Mouse (Mus musculus) spleen, adult 2 months (tissue): Measurements from ENCODE around the gene Ythdf2. TPM values are rescaled to one million over a fixed set of nuclear protein-coding genes. Genes with fewer than 3 reads are reported as not detected.

ENCODE experiments used
- DNase-seq, 2 experiments: peaks; one replicate each; pipeline versions ENCODE4 v3.0.0 to v3.0.0-alpha.2; 2012 to 2021; ENCODE audit warnings: low spot score in 2 of 2, low read depth in 1 of 2
- H3K27ac ChIP-seq: fragments of 200-500 bp; 2 replicates; pipeline ENCODE4 v1.5.1; 2012; ENCODE audit warnings: low read length, inconsistent platforms; ENCODE audit not compliant: insufficient read depth
- H3K27me3 ChIP-seq: fragments of 200-500 bp; 2 replicates; pipeline ENCODE4 v1.6.1; 2012; ENCODE audit warnings: mild to moderate bottlenecking, moderate library complexity, low read length, inconsistent platforms; ENCODE audit not compliant: control insufficient read depth, insufficient read depth
- H3K36me3 ChIP-seq: fragments of 200-500 bp; 2 replicates; pipeline ENCODE4 v1.6.1; 2012; ENCODE audit warnings: mild to moderate bottlenecking, low read length, inconsistent platforms; ENCODE audit not compliant: control insufficient read depth, insufficient read depth
- H3K4me1 ChIP-seq: fragments of 200-500 bp; 2 replicates; pipeline ENCODE4 v1.6.1; 2011; ENCODE audit warnings: inconsistent platforms; ENCODE audit not compliant: control insufficient read depth, insufficient read depth, insufficient read length
- H3K4me3 ChIP-seq: fragments of 200-500 bp; 2 replicates; pipeline ENCODE4 v1.5.1; 2011; ENCODE audit warnings: mild to moderate bottlenecking, inconsistent platforms; ENCODE audit not compliant: insufficient read depth, insufficient read length; ENCODE audit errors: extremely low read depth
- CTCF ChIP-seq: fragments of 200-500 bp; IDR thresholded peaks from 2 replicates; pipeline ENCODE4 v1.5.1; 2011; ENCODE audit warnings: mild to moderate bottlenecking, inconsistent platforms; ENCODE audit not compliant: insufficient read depth, insufficient read length, insufficient replicate concordance; ENCODE audit errors: extremely low read depth
- POLR2A ChIP-seq: fragments of 200-500 bp; IDR thresholded peaks from 2 replicates; pipeline ENCODE4 v1.6.1; 2011; ENCODE audit warnings: low read depth, low read length, inconsistent platforms
- WGBS: fragments of 180-500 bp; shearing (Covaris S2); methylation state at CpG from one replicate; pipeline ENCODE4 v1.1.7; 2018; 5-methylcytosine and 5-hydroxymethylcytosine counted together
- polyA plus RNA-seq: library from polyadenylated mRNA; depleted of rRNA; stranded (reverse); fragments of >200 nt; gene quantifications from 2 replicates; pipeline ENCODE4 v1.2.3, GENCODE M21; 2012

Gene Ythdf2
- polyA plus RNA-seq, 1 experiment = 11.9 TPM

- Histone ChIP-seq H3K27me3 (no peaks in the 10 kb centered on the region), H3K27ac (no peak overlapping the region), H3K4me3 (no peak overlapping the region), H3K4me1 (no peaks in the 10 kb centered on the region; the same call in 1 of the 2 replicates), H3K36me3 (no peaks in the 10 kb centered on the region)
- no peak for DNase-seq
- TF ChIP-seq POLR2A (no peak), CTCF (no peak)
- WGBS = 92% methylated on average over 8 of the region's 8 CpGs
These were observed 41.0 kb upstream of the Ythdf2 start for GRCm38 (mm10) chr4:132253128-132253527.

GRCm38 (mm10) chr4:132251596-132251995 lies 39.5 kb upstream of the Ythdf2 start:
- no peaks in the 10 kb centered on the region for H3K36me3 ChIP-seq
- no peaks in the 10 kb centered on the region; the same call in 1 of the 2 replicates for H3K4me1 ChIP-seq
- 55% methylated on average over 9 of the region's 9 CpGs for WGBS
- H3K27ac ChIP-seq = peak overlapping the region; percentile 19
- TF ChIP-seq POLR2A = no peak
- TF ChIP-seq CTCF = no peak
- peak in 1 of 2 experiments; percentile 66 for DNase-seq
- H3K27me3 ChIP-seq = no peaks in the 10 kb centered on the region
- no peak overlapping the region for H3K4me3 ChIP-seq

- peak overlapping the region; percentile 28 for H3K27ac ChIP-seq
- DNase-seq = peak in 1 of 2 experiments; percentile 22
- H3K27me3 ChIP-seq = no peaks in the 10 kb centered on the region
- TF ChIP-seq POLR2A = no peak
- no peak for TF ChIP-seq CTCF
- H3K36me3 ChIP-seq = peaks cover 7% of the 10 kb centered on the region
- WGBS = 32% methylated on average over 5 of the region's 5 CpGs
- H3K4me3 ChIP-seq = no peak overlapping the region
- no peaks in the 10 kb centered on the region; the same call in 1 of the 2 replicates for H3K4me1 ChIP-seq
These were observed 35.4 kb upstream of the Ythdf2 start for GRCm38 (mm10) chr4:132247451-132247997.

GRCm38 (mm10) chr4:132245643-132246042 lies 33.5 kb upstream of the Ythdf2 start:
- Histone ChIP-seq H3K4me1 (no peaks in the 10 kb centered on the region; the same call in 1 of the 2 replicates), H3K27me3 (no peaks in the 10 kb centered on the region), H3K27ac (no peak overlapping the region), H3K36me3 (peaks cover 10% of the 10 kb centered on the region), H3K4me3 (no peak overlapping the region)
- no peak for DNase-seq
- WGBS = 76% methylated on average over 3 of the region's 3 CpGs
- TF ChIP-seq CTCF (no peak), POLR2A (no peak)

- no peak overlapping the region for H3K4me3 ChIP-seq
- peaks cover 18% of the 10 kb centered on the region for H3K36me3 ChIP-seq
- DNase-seq = no peak
- no peak overlapping the region for H3K27ac ChIP-seq
- WGBS = 83% methylated on average over 3 of the region's 3 CpGs
- TF ChIP-seq POLR2A (no peak), CTCF (no peak)
- H3K27me3 ChIP-seq = no peaks in the 10 kb centered on the region
- no peaks in the 10 kb centered on the region for H3K4me1 ChIP-seq
These were observed 29.1 kb upstream of the Ythdf2 start for GRCm38 (mm10) chr4:132241208-132241607.

GRCm38 (mm10) chr4:132240367-132240766 lies 28.3 kb upstream of the Ythdf2 start:
- H3K4me3 ChIP-seq = no peak overlapping the region
- TF ChIP-seq POLR2A (no peak), CTCF (no peak)
- no peaks in the 10 kb centered on the region for H3K4me1 ChIP-seq
- H3K27me3 ChIP-seq = no peaks in the 10 kb centered on the region
- no peak overlapping the region for H3K27ac ChIP-seq
- peaks cover 19% of the 10 kb centered on the region for H3K36me3 ChIP-seq
- no peak for DNase-seq
- WGBS = 71% methylated on average over 3 of the region's 3 CpGs

- no peak for DNase-seq
- Histone ChIP-seq H3K27ac (no peak overlapping the region), H3K27me3 (no peaks in the 10 kb centered on the region), H3K4me1 (no peaks in the 10 kb centered on the region), H3K4me3 (no peak overlapping the region), H3K36me3 (peaks cover 22% of the 10 kb centered on the region)
- TF ChIP-seq CTCF (no peak), POLR2A (no peak)
- 87% methylated on average over 4 of the region's 4 CpGs for WGBS
These were observed 26.3 kb upstream of the Ythdf2 start for GRCm38 (mm10) chr4:132238356-132238755.
